Mouse (Mus musculus): Measurements from ENCODE around the gene Gpx7.

GRCm38 (mm10) chr4:108362321-108363261 is 44.2 kb downstream of the Gpx7 start:
- TF ChIP-seq CTCF (IDR thresholded peaks at IDR 0.05; ENCODE audit: extremely low read depth, insufficient read depth, low read length) (no peak), POLR2A (IDR thresholded peaks at IDR 0.05; ENCODE audit: extremely low read depth, insufficient read depth, low read length) (no peak)

All from cortical plate, adult 2 months (tissue).